Mouse (Mus musculus) kidney, adult 18-20 months (tissue): ENCODE results near the gene Phlpp1.
A peak's percentile ranks its signal among the peaks of the same experiment; 100 is the strongest.
"Not testable (repeated sequence)": the region's sequence is repeated elsewhere in the genome, so short reads cannot be mapped to it uniquely, and the experiment has no call there.

Experiments
- DNase-seq: peaks from one replicate; pipeline ENCODE4 v3.0.0; 2021

The Phlpp1 gene

GRCm38 (mm10) chr1:106268028-106268799 lies 96.7 kb downstream of the Phlpp1 start:
- DNase-seq = no peak

GRCm38 (mm10) chr1:106269337-106269736 lies 97.8 kb downstream of the Phlpp1 start:
- DNase-seq = no peak

GRCm38 (mm10) chr1:106272916-106273315 lies 101.4 kb downstream of the Phlpp1 start:
- DNase-seq = no peak

GRCm38 (mm10) chr1:106273801-106274200 lies 102.2 kb downstream of the Phlpp1 start:
- no peak for DNase-seq

- DNase-seq = no peak
These were observed 103.0 kb downstream of the Phlpp1 start for GRCm38 (mm10) chr1:106274561-106275001.

GRCm38 (mm10) chr1:106275142-106275541 lies 103.6 kb downstream of the Phlpp1 start:
- no peak for DNase-seq

- no peak for DNase-seq
These were observed 104.2 kb downstream of the Phlpp1 start for GRCm38 (mm10) chr1:106275731-106276130.

GRCm38 (mm10) chr1:106276824-106277223 lies 105.3 kb downstream of the Phlpp1 start:
- DNase-seq = no peak

GRCm38 (mm10) chr1:106277286-106277685 lies 105.7 kb downstream of the Phlpp1 start:
- DNase-seq = no peak

GRCm38 (mm10) chr1:106278552-106279060 lies 107.1 kb downstream of the Phlpp1 start:
- DNase-seq = no peak

GRCm38 (mm10) chr1:106279404-106280123 lies 108.0 kb downstream of the Phlpp1 start:
- no peak for DNase-seq

GRCm38 (mm10) chr1:106280171-106280913 lies 108.8 kb downstream of the Phlpp1 start:
- DNase-seq = no peak

- DNase-seq = no peak
These were observed 115.3 kb downstream of the Phlpp1 start for GRCm38 (mm10) chr1:106286815-106287214.

- DNase-seq = no peak
These were observed 117.5 kb downstream of the Phlpp1 start for GRCm38 (mm10) chr1:106289065-106289464.

- DNase-seq = no peak
These were observed 118.0 kb downstream of the Phlpp1 start for GRCm38 (mm10) chr1:106289580-106289979.

GRCm38 (mm10) chr1:106309394-106310039 lies 138.0 kb downstream of the Phlpp1 start:
- no peak for DNase-seq

- no peak for DNase-seq
These were observed 138.7 kb downstream of the Phlpp1 start for GRCm38 (mm10) chr1:106310285-106310684.

GRCm38 (mm10) chr1:106311830-106312229 lies 140.3 kb downstream of the Phlpp1 start:
- not testable (repeated sequence) for DNase-seq

GRCm38 (mm10) chr1:106314476-106314875 lies 142.9 kb downstream of the Phlpp1 start:
- no peak for DNase-seq

GRCm38 (mm10) chr1:106316641-106317304 lies 145.2 kb downstream of the Phlpp1 start:
- peak; percentile 30 for DNase-seq

GRCm38 (mm10) chr1:106318341-106318740 lies 146.8 kb downstream of the Phlpp1 start:
- DNase-seq = no peak

- no peak for DNase-seq
These were observed 149.0 kb downstream of the Phlpp1 start for GRCm38 (mm10) chr1:106320583-106320982.
